Mouse (Mus musculus) liver, postnatal 0 days (tissue): ENCODE data around the gene Trim58.

Experiments
- CTCF ChIP-seq: sonication (generic); IDR thresholded peaks from 2 replicates; pipeline ENCODE4 v1.5.1; 2016; ENCODE audit warnings: antibody characterized with exemption, low read depth
- EP300 ChIP-seq: IDR thresholded peaks from 2 replicates; pipeline ENCODE4 v1.6.1; 2016; ENCODE audit warnings: antibody characterized with exemption, low read depth, mild to moderate bottlenecking

DNA sequence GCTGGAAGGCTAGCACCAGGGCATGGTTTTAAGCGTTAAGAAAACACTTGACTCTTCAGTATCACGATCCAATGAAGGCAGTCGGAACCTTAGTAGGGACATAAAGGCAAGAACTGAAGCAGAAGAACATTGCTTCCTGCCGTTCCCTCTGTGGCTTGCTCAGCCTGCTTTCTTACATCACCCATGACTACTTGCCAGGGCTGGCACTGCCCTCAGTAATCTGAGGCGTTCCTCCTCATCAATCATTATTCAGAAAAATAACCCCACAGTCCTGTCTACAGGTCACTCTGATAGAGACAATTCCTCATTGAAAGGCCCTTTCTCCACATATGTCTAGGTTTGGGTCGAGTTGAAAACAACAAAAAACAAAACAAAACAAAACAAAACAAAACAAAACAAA lies 33.2 kb upstream of the Trim58 start:
- TF ChIP-seq CTCF (no peak), EP300 (no peak)
